ENCODE assay signal across 10 mouse cellular contexts in the genomic region with DNA sequence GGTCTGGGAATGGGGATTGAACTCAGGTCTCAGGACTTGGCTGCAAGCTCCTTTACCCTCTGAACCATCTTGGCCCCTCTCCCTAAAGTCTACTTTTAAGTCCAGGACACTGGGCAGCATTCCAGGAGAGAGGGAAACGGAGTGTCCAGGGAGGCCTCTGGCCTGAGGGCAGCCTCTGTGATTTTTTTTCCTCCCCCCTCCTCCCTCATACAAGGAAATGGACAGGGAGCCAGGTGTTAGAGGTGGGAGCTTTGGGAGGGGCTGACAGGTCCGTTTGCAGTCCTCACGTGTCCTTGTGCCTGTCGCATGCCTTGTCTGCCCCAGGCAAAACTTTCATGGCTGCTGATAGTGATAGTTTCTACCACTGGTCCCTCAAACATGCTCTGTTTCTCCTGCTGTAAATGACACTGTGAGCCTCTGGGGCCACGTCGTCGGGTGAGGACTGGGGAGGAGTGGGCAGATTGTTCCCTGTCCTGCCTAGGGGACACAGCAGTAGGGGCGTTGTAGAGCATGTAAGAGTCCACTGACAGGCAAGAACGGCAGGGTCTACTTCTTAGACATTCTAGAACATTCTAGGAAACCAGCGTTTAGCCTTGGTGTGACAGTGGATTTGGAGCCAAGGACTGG. TPM values are rescaled to one million over a fixed set of nuclear protein-coding genes. Genes with fewer than 3 reads are reported as not detected.
DNase-seq lines count a peak whose midpoint lies in the region; ATAC-seq and TF ChIP-seq lines count a peak whose summit lies in the region.
"Had no signal": no experiment of that assay in that cellular context is flagged by ENCODE, and none has a peak within 500 bp of the region (broad histone marks: within the 10 kb centered on the region; RNA-seq: fewer than 3 reads in every experiment).

No protein-coding gene starts in this region.

- H3K4me2 ChIP-seq in forebrain, embryonic 15.5 days (replicated peaks) = no peak overlapping the region
- peak overlapping the region; percentile 7; the same call in 1 of the 2 replicates for H3K4me2 ChIP-seq in limb, embryonic 13.5 days (replicated peaks)
- peak overlapping the region; percentile 29; the same call in 1 of the 2 replicates for H3K4me2 ChIP-seq in stomach, postnatal 0 days (replicated peaks; ENCODE audit: low read depth)
- H3K4me2 ChIP-seq in midbrain, postnatal 0 days (ENCODE audit: low read depth, low read length, poor library complexity, severe bottlenecking) = no peak overlapping the region

- H3K36me3 ChIP-seq in forebrain, embryonic 10.5 days (replicated peaks) = peaks cover 89% of the 10 kb centered on the region
- H3K36me3 ChIP-seq in forebrain, embryonic 15.5 days = peaks cover 5% of the 10 kb centered on the region; the same call in 1 of the 2 replicates
- H3K36me3 ChIP-seq in spleen, adult 2 months (ENCODE audit: control insufficient read depth, insufficient read depth, low read length) = peaks cover 11% of the 10 kb centered on the region
- H3K36me3 ChIP-seq in limb, embryonic 13.5 days = peaks cover 81% of the 10 kb centered on the region
- H3K36me3 ChIP-seq in stomach, postnatal 0 days (ENCODE audit: control insufficient read depth, insufficient read depth, low read length) = peaks cover 2% of the 10 kb centered on the region; the same call in 1 of the 2 replicates
- peaks cover 18% of the 10 kb centered on the region; the same call in 1 of the 2 replicates for H3K36me3 ChIP-seq in midbrain, postnatal 0 days (ENCODE audit: insufficient read depth, low read length)

- no peak for TF ChIP-seq POLR2A in spleen, adult 2 months (IDR thresholded peaks at IDR 0.05; ENCODE audit: low read depth, low read length)

- no peaks in the 10 kb centered on the region for H3K9me3 ChIP-seq in forebrain, embryonic 10.5 days
- H3K9me3 ChIP-seq in forebrain, embryonic 15.5 days = no peaks in the 10 kb centered on the region
- H3K9me3 ChIP-seq in limb, embryonic 13.5 days = no peaks in the 10 kb centered on the region
- H3K9me3 ChIP-seq in stomach, postnatal 0 days (ENCODE audit: control insufficient read depth, low read length) = no peaks in the 10 kb centered on the region
- no peaks in the 10 kb centered on the region for H3K9me3 ChIP-seq in midbrain, postnatal 0 days (ENCODE audit: low read length)

- no peak for TF ChIP-seq CTCF in spleen, adult 2 months (IDR thresholded peaks at IDR 0.05; ENCODE audit: extremely low read depth, insufficient read depth, insufficient read length, insufficient replicate concordance)
- no peak for TF ChIP-seq CTCF in stomach, postnatal 0 days (IDR thresholded peaks at IDR 0.05; ENCODE audit: low read depth)
- TF ChIP-seq CTCF in midbrain, postnatal 0 days (IDR thresholded peaks at IDR 0.05) = no peak

- 80% methylated on average over 10 of the region's 10 CpGs for WGBS in forebrain, embryonic 10.5 days
- 78% methylated on average over 10 of the region's 10 CpGs for WGBS in forebrain, embryonic 15.5 days
- WGBS in spleen, adult 2 months = 37% methylated on average over 10 of the region's 10 CpGs
- 58% methylated on average over 10 of the region's 10 CpGs for WGBS in limb, embryonic 13.5 days
- WGBS in stomach, postnatal 0 days = 37% methylated on average over 10 of the region's 10 CpGs
- 70% methylated on average over 10 of the region's 10 CpGs for WGBS in midbrain, postnatal 0 days

- ATAC-seq in forebrain, embryonic 15.5 days (replicated peaks) = no peak
- no peak for ATAC-seq in limb, embryonic 13.5 days (ENCODE audit: low FRiP score, low read depth)
- 0 out of 2 replicates have a peak, but pooled peaks have one; percentile 2 for ATAC-seq in stomach, postnatal 0 days (ENCODE audit: low FRiP score, low TSS enrichment)
- no peak for ATAC-seq in midbrain, postnatal 0 days (ENCODE audit: low FRiP score)
- ATAC-seq: midbrain, embryonic 16.5 days had no signal

- H3K4me1 ChIP-seq in forebrain, embryonic 10.5 days = peaks cover 73% of the 10 kb centered on the region
- peaks cover 30% of the 10 kb centered on the region for H3K4me1 ChIP-seq in forebrain, embryonic 15.5 days
- peaks cover 57% of the 10 kb centered on the region for H3K4me1 ChIP-seq in spleen, adult 2 months (ENCODE audit: control insufficient read depth, insufficient read depth, insufficient read length)
- peaks cover 52% of the 10 kb centered on the region for H3K4me1 ChIP-seq in limb, embryonic 13.5 days
- H3K4me1 ChIP-seq in stomach, postnatal 0 days (replicated peaks; ENCODE audit: control insufficient read depth, insufficient read depth) = peaks cover 23% of the 10 kb centered on the region
- H3K4me1 ChIP-seq in midbrain, postnatal 0 days (ENCODE audit: insufficient read depth, low read length) = no peaks in the 10 kb centered on the region

- no peak for DNase-seq in forebrain, embryonic 10.5 days (ENCODE audit: extremely low spot score, low spot score)
- DNase-seq in spleen, adult 2 months (ENCODE audit: low read depth in 1 of 2, low spot score in 2 of 2) = no peak
- no peak for DNase-seq in spleen, postnatal 14 days (ENCODE audit: low spot score in 2 of 2)
- peak; percentile 49 for DNase-seq in stomach, postnatal 0 days (ENCODE audit: low spot score)
- no peak for DNase-seq in gastrocnemius, adult 8-10 months (ENCODE audit: low spot score in 2 of 2)
- no peak for DNase-seq in midbrain, postnatal 0 days (ENCODE audit: low spot score)

- peak overlapping the region; percentile 27; the same call in 1 of the 2 replicates for H3K27ac ChIP-seq in forebrain, embryonic 10.5 days
- no peak overlapping the region for H3K27ac ChIP-seq in forebrain, embryonic 15.5 days (replicated peaks)
- H3K27ac ChIP-seq in spleen, adult 2 months (ENCODE audit: insufficient read depth, low read length) = peak overlapping the region; percentile 13; the same call in 1 of the 2 replicates
- H3K27ac ChIP-seq in limb, embryonic 13.5 days = peak overlapping the region; percentile 72; the same call in 1 of the 2 replicates
- peak overlapping the region; percentile 79 for H3K27ac ChIP-seq in stomach, postnatal 0 days (replicated peaks)
- no peak overlapping the region for H3K27ac ChIP-seq in midbrain, postnatal 0 days (ENCODE audit: low read depth, low read length)

- no peaks in the 10 kb centered on the region for H3K27me3 ChIP-seq in forebrain, embryonic 10.5 days (ENCODE audit: poor library complexity, severe bottlenecking)
- no peaks in the 10 kb centered on the region for H3K27me3 ChIP-seq in forebrain, embryonic 15.5 days
- no peaks in the 10 kb centered on the region for H3K27me3 ChIP-seq in spleen, adult 2 months (ENCODE audit: control insufficient read depth, insufficient read depth, low read length)
- H3K27me3 ChIP-seq in limb, embryonic 13.5 days = no peaks in the 10 kb centered on the region
- H3K27me3 ChIP-seq in stomach, postnatal 0 days (ENCODE audit: control insufficient read depth, insufficient read depth, low read length) = no peaks in the 10 kb centered on the region
- no peaks in the 10 kb centered on the region for H3K27me3 ChIP-seq in midbrain, postnatal 0 days (ENCODE audit: insufficient read depth, low read length)

- H3K9ac ChIP-seq in forebrain, embryonic 15.5 days (replicated peaks) = no peak overlapping the region
- 0 out of 2 replicates have a peak overlapping the region, but pooled peaks have one; percentile 4 for H3K9ac ChIP-seq in limb, embryonic 13.5 days
- 0 out of 2 replicates have a peak overlapping the region, but pooled peaks have one; percentile 27 for H3K9ac ChIP-seq in stomach, postnatal 0 days (ENCODE audit: low read length)
- no peak overlapping the region for H3K9ac ChIP-seq in midbrain, postnatal 0 days (replicated peaks; ENCODE audit: low read length, poor library complexity, severe bottlenecking)

- H3K4me3 ChIP-seq in forebrain, embryonic 10.5 days = no peak overlapping the region
- H3K4me3 ChIP-seq in forebrain, embryonic 15.5 days = no peak overlapping the region
- no peak overlapping the region; the same call in 1 of the 2 replicates for H3K4me3 ChIP-seq in spleen, adult 2 months (ENCODE audit: extremely low read depth, insufficient read depth, insufficient read length)
- no peak overlapping the region for H3K4me3 ChIP-seq in limb, embryonic 13.5 days
- peak overlapping the region; percentile 8; the same call in 1 of the 2 replicates for H3K4me3 ChIP-seq in stomach, postnatal 0 days (ENCODE audit: low read depth, low read length)
- no peak overlapping the region for H3K4me3 ChIP-seq in midbrain, postnatal 0 days (ENCODE audit: low read depth, low read length)

- TF ChIP-seq EP300 in stomach, postnatal 0 days (optimal IDR thresholded peaks at IDR 0.05) = no peak

RNA-seq across cellular contexts. Expression of gene Arid3a, which starts 9.6 kb away (rescaled TPM):
- polyA plus RNA-seq in forebrain, embryonic 10.5 days (2016; fragmentation: Nextera tagmentation; extraction: Ambion mirVana) = 12.5 and 13.0 TPM in 2 replicates
- polyA plus RNA-seq in forebrain, embryonic 15.5 days (2015; fragmentation: Nextera tagmentation; extraction: Ambion mirVana) = 2.7 and 3.1 TPM in 2 replicates
- polyA plus RNA-seq in spleen, adult 2 months (2012; rRNA removed) = 15.0 and 23.2 TPM in 2 replicates
- polyA plus RNA-seq in limb, embryonic 13.5 days (2015; fragmentation: Nextera tagmentation; extraction: Ambion mirVana) = 5.5 and 6.2 TPM in 2 replicates
- polyA plus RNA-seq in stomach, postnatal 0 days (2015; fragmentation: Nextera tagmentation; extraction: Ambion mirVana) = 3.2 and 3.5 TPM in 2 replicates
- 1 to 10 TPM; 1.5 to 2.3 (median 2.1) TPM for total RNA-seq in gastrocnemius, adult 8-10 months (2022)
- 9.0 and 9.5 TPM in 2 replicates for total RNA-seq in midbrain, postnatal 0 days (2014; rRNA removed)
- polyA plus RNA-seq in midbrain, postnatal 0 days (2015; fragmentation: Nextera tagmentation; extraction: Ambion mirVana) = 3.1 and 3.3 TPM in 2 replicates

RNA-seq across cellular contexts. Expression of gene R3hdm4, which starts 15.4 kb away (rescaled TPM):
- polyA plus RNA-seq in forebrain, embryonic 10.5 days (2016; fragmentation: Nextera tagmentation; extraction: Ambion mirVana) = 112 and 116 TPM in 2 replicates
- 272 and 277 TPM in 2 replicates for polyA plus RNA-seq in forebrain, embryonic 15.5 days (2015; fragmentation: Nextera tagmentation; extraction: Ambion mirVana)
- 117 and 150 TPM in 2 replicates for polyA plus RNA-seq in spleen, adult 2 months (2012; rRNA removed)
- polyA plus RNA-seq in limb, embryonic 13.5 days (2015; fragmentation: Nextera tagmentation; extraction: Ambion mirVana) = 186 and 188 TPM in 2 replicates
- polyA plus RNA-seq in stomach, postnatal 0 days (2015; fragmentation: Nextera tagmentation; extraction: Ambion mirVana) = 160 and 174 TPM in 2 replicates
- 100 to 1,000 TPM; 124 to 137 (median 129) TPM for total RNA-seq in gastrocnemius, adult 8-10 months (2022)
- total RNA-seq in midbrain, postnatal 0 days (2014; rRNA removed) = 108 and 118 TPM in 2 replicates
- 301 and 323 TPM in 2 replicates for polyA plus RNA-seq in midbrain, postnatal 0 days (2015; fragmentation: Nextera tagmentation; extraction: Ambion mirVana)

RNA-seq across cellular contexts. Expression of gene Kiss1r, which starts 19.6 kb away (rescaled TPM):
- 0.28 and 0.48 TPM in 2 replicates for polyA plus RNA-seq in forebrain, embryonic 10.5 days (2016; fragmentation: Nextera tagmentation; extraction: Ambion mirVana)
- 2.2 and 2.7 TPM in 2 replicates for polyA plus RNA-seq in forebrain, embryonic 15.5 days (2015; fragmentation: Nextera tagmentation; extraction: Ambion mirVana)
- polyA plus RNA-seq in spleen, adult 2 months (2012; rRNA removed) = 5.3 and 6.3 TPM in 2 replicates
- polyA plus RNA-seq in limb, embryonic 13.5 days (2015; fragmentation: Nextera tagmentation; extraction: Ambion mirVana) = 0.94 and 1.0 TPM in 2 replicates
- 0.79 and 0.99 TPM in 2 replicates for polyA plus RNA-seq in stomach, postnatal 0 days (2015; fragmentation: Nextera tagmentation; extraction: Ambion mirVana)
- under 1 TPM; 0.13 to 0.36 (median 0.22) TPM for total RNA-seq in gastrocnemius, adult 8-10 months (2022)
- total RNA-seq in midbrain, postnatal 0 days (2014; rRNA removed) = 6.1 and 9.6 TPM in 2 replicates
- polyA plus RNA-seq in midbrain, postnatal 0 days (2015; fragmentation: Nextera tagmentation; extraction: Ambion mirVana) = 4.4 and 5.5 TPM in 2 replicates

RNA-seq across cellular contexts. Expression of gene Wdr18, which starts 23.6 kb away (rescaled TPM):
- polyA plus RNA-seq in forebrain, embryonic 10.5 days (2016; fragmentation: Nextera tagmentation; extraction: Ambion mirVana) = 165 and 167 TPM in 2 replicates
- polyA plus RNA-seq in forebrain, embryonic 15.5 days (2015; fragmentation: Nextera tagmentation; extraction: Ambion mirVana) = 89.2 and 94.3 TPM in 2 replicates
- 41.2 and 51.6 TPM in 2 replicates for polyA plus RNA-seq in spleen, adult 2 months (2012; rRNA removed)
- 105 and 106 TPM in 2 replicates for polyA plus RNA-seq in limb, embryonic 13.5 days (2015; fragmentation: Nextera tagmentation; extraction: Ambion mirVana)
- polyA plus RNA-seq in stomach, postnatal 0 days (2015; fragmentation: Nextera tagmentation; extraction: Ambion mirVana) = 46.9 and 50.3 TPM in 2 replicates
- total RNA-seq in gastrocnemius, adult 8-10 months (2022) = 10 to 100 TPM; 20.1 to 26.7 (median 23.0) TPM
- 72.6 and 87.6 TPM in 2 replicates for total RNA-seq in midbrain, postnatal 0 days (2014; rRNA removed)
- polyA plus RNA-seq in midbrain, postnatal 0 days (2015; fragmentation: Nextera tagmentation; extraction: Ambion mirVana) = 102 and 116 TPM in 2 replicates

RNA-seq across cellular contexts. Expression of gene Gm26602, which starts 25.7 kb away (rescaled TPM):
- 1.9 TPM in 1 of 2 replicates, not detected in the other for polyA plus RNA-seq in forebrain, embryonic 10.5 days (2016; fragmentation: Nextera tagmentation; extraction: Ambion mirVana)
- 10.4 and 21.1 TPM in 2 replicates for polyA plus RNA-seq in forebrain, embryonic 15.5 days (2015; fragmentation: Nextera tagmentation; extraction: Ambion mirVana)
- not detected in 2 replicates for polyA plus RNA-seq in spleen, adult 2 months (2012; rRNA removed)
- 20.3 TPM in 1 of 2 replicates, not detected in the other for polyA plus RNA-seq in limb, embryonic 13.5 days (2015; fragmentation: Nextera tagmentation; extraction: Ambion mirVana)
- polyA plus RNA-seq in stomach, postnatal 0 days (2015; fragmentation: Nextera tagmentation; extraction: Ambion mirVana) = 8.9 and 18.0 TPM in 2 replicates
- total RNA-seq in gastrocnemius, adult 8-10 months (2022) = not detected
- not detected in 2 replicates for total RNA-seq in midbrain, postnatal 0 days (2014; rRNA removed)
- 7.4 and 17.3 TPM in 2 replicates for polyA plus RNA-seq in midbrain, postnatal 0 days (2015; fragmentation: Nextera tagmentation; extraction: Ambion mirVana)
- polyA plus RNA-seq: brain, embryonic 14.5 days had no signal

Comparison
In these comparisons a context has a peak if more than half of its experiments do, and no peak if none do; other contexts are left out.
1. H3K27ac ChIP-seq: peak in forebrain, embryonic 10.5 days (single experiment), spleen, adult 2 months (single experiment), limb, embryonic 13.5 days (single experiment) and stomach, postnatal 0 days (single experiment); none in forebrain, embryonic 15.5 days (single experiment) and midbrain, postnatal 0 days (single experiment).
2. H3K4me2 ChIP-seq: peak in limb, embryonic 13.5 days (single experiment) and stomach, postnatal 0 days (single experiment); none in forebrain, embryonic 15.5 days (single experiment) and midbrain, postnatal 0 days (single experiment).
3. H3K9ac ChIP-seq: peak in limb, embryonic 13.5 days (single experiment) and stomach, postnatal 0 days (single experiment); none in forebrain, embryonic 15.5 days (single experiment) and midbrain, postnatal 0 days (single experiment).